Mouse (Mus musculus) intestine, embryonic 16.5 days (tissue): ENCODE results near the gene Rhoj. TPM values are rescaled to one million over a fixed set of nuclear protein-coding genes. Genes with fewer than 3 reads are reported as not detected.

Experiments
- ATAC-seq: fragments of 200-750 bp; cut with Nextera tagmentation; 2 replicates; pipeline ENCODE4 v1.8.0; 2017; ENCODE audit warnings: moderate TSS enrichment, moderate library complexity
- H3K27ac ChIP-seq: fragments of 300-500 bp; sonication (generic); 2 replicates; pipeline ENCODE4 v1.5.1; 2014; ENCODE audit warnings: mild to moderate bottlenecking, low read length
- H3K27me3 ChIP-seq: fragments of 300-500 bp; sonication (generic); replicated peaks from 2 replicates; pipeline ENCODE4 v1.6.1; 2014; ENCODE audit warnings: low read length, control low read depth, mixed read lengths; ENCODE audit not compliant: control insufficient read depth, insufficient read depth
- H3K36me3 ChIP-seq: fragments of 300-500 bp; sonication (generic); 2 replicates; pipeline ENCODE4 v1.6.1; 2014; ENCODE audit warnings: low read length, control low read depth; ENCODE audit not compliant: control insufficient read depth, insufficient read depth
- H3K4me1 ChIP-seq: fragments of 300-500 bp; sonication (generic); 2 replicates; pipeline ENCODE4 v1.6.1; 2014; ENCODE audit warnings: low read length, control low read depth, mixed read lengths; ENCODE audit not compliant: control insufficient read depth, insufficient read depth
- H3K4me2 ChIP-seq: fragments of 300-500 bp; sonication (generic); 2 replicates; pipeline ENCODE4 v1.6.1; 2014; ENCODE audit warnings: low read depth, low read length, control low read depth
- H3K4me3 ChIP-seq: fragments of 300-500 bp; sonication (generic); 2 replicates; pipeline ENCODE4 v1.5.1; 2014; ENCODE audit warnings: mild to moderate bottlenecking, low read length
- H3K9ac ChIP-seq: fragments of 300-500 bp; sonication (generic); 2 replicates; pipeline ENCODE4 v1.6.1; 2014; ENCODE audit warnings: low read depth, low read length
- H3K9me3 ChIP-seq: fragments of 300-500 bp; sonication (generic); 2 replicates; pipeline ENCODE4 v1.6.1; 2016; ENCODE audit warnings: low read length, control low read depth; ENCODE audit not compliant: control insufficient read depth
- WGBS: fragments of 180-500 bp; shearing (Covaris S2); extraction: QIAGEN DNeasy Blood & Tissue Kit; methylation state at CpG from one replicate; pipeline ENCODE4 v1.1.7; 2014; 5-methylcytosine and 5-hydroxymethylcytosine counted together
- polyA plus RNA-seq: library from polyadenylated mRNA; unstranded; fragments of >200 nt; fragmentation: Nextera tagmentation; extraction: Ambion mirVana; gene quantifications from 2 replicates; pipeline ENCODE4 v1.2.1, GENCODE M21; 2015

Rhoj gene
- polyA plus RNA-seq, 1 experiment from 2014 or later, result 37.6 TPM

GRCm38 (mm10) chr12:75358714-75359113 is 50.6 kb downstream of the Rhoj start:
- ATAC-seq, result 0 out of 2 replicates have a peak, but pooled peaks have one; percentile 31
- WGBS, result 57% methylated on average over 4 of the region's 4 CpGs

GRCm38 (mm10) chr12:75359500-75359899 is 51.4 kb downstream of the Rhoj start:
- 50% methylated on average over 2 of the region's 2 CpGs for WGBS
- no peak overlapping the region for H3K27ac ChIP-seq
- no peak for ATAC-seq

More at GRCm38 (mm10) chr12:75358714-75359113, 50.6 kb downstream of the Rhoj start:
- H3K9ac ChIP-seq, result no peak overlapping the region
- no peak overlapping the region for H3K4me2 ChIP-seq
- no peak overlapping the region for H3K4me3 ChIP-seq
- H3K27ac ChIP-seq, result no peak overlapping the region
- no peaks in the 10 kb centered on the region for H3K4me1 ChIP-seq
- no peaks in the 10 kb centered on the region for H3K27me3 ChIP-seq
- H3K9me3 ChIP-seq, result no peaks in the 10 kb centered on the region
- no peaks in the 10 kb centered on the region for H3K36me3 ChIP-seq

GRCm38 (mm10) chr12:75359921-75360482 is 51.9 kb downstream of the Rhoj start:
- no peak overlapping the region for H3K9ac ChIP-seq
- no peaks in the 10 kb centered on the region for H3K27me3 ChIP-seq
- no peak overlapping the region for H3K4me2 ChIP-seq
- 69% methylated on average over 5 of the region's 5 CpGs for WGBS
- no peak for ATAC-seq
- H3K9me3 ChIP-seq, result no peaks in the 10 kb centered on the region
- no peaks in the 10 kb centered on the region for H3K36me3 ChIP-seq
- H3K4me1 ChIP-seq, result no peaks in the 10 kb centered on the region
- H3K27ac ChIP-seq, result no peak overlapping the region
- H3K4me3 ChIP-seq, result no peak overlapping the region

More at GRCm38 (mm10) chr12:75359500-75359899, 51.4 kb downstream of the Rhoj start:
- no peak overlapping the region for H3K4me3 ChIP-seq
- no peaks in the 10 kb centered on the region for H3K9me3 ChIP-seq
- H3K4me1 ChIP-seq, result no peaks in the 10 kb centered on the region
- H3K4me2 ChIP-seq, result no peak overlapping the region
- no peaks in the 10 kb centered on the region for H3K36me3 ChIP-seq
- no peak overlapping the region for H3K9ac ChIP-seq
- no peaks in the 10 kb centered on the region for H3K27me3 ChIP-seq

- H3K9ac ChIP-seq, result no peak overlapping the region
- WGBS, result 89% methylated on average over 16 of the region's 16 CpGs
- no peak overlapping the region for H3K27ac ChIP-seq
- ATAC-seq, result no peak
- H3K4me2 ChIP-seq, result no peak overlapping the region
- H3K4me3 ChIP-seq, result no peak overlapping the region
- H3K27me3 ChIP-seq, result no peaks in the 10 kb centered on the region
- no peaks in the 10 kb centered on the region for H3K9me3 ChIP-seq
- no peaks in the 10 kb centered on the region for H3K36me3 ChIP-seq
- no peaks in the 10 kb centered on the region for H3K4me1 ChIP-seq
Observed at GRCm38 (mm10) chr12:75362456-75362855, 54.3 kb downstream of the Rhoj start.

GRCm38 (mm10) chr12:75364416-75364815 is 56.3 kb downstream of the Rhoj start:
- no peaks in the 10 kb centered on the region for H3K36me3 ChIP-seq
- no peaks in the 10 kb centered on the region; the same call in 1 of the 2 replicates for H3K4me1 ChIP-seq
- WGBS, result 96% methylated on average over 4 of the region's 4 CpGs
- no peak overlapping the region for H3K27ac ChIP-seq
- H3K4me3 ChIP-seq, result no peak overlapping the region
- ATAC-seq, result no peak
- no peaks in the 10 kb centered on the region for H3K27me3 ChIP-seq
- H3K9me3 ChIP-seq, result no peaks in the 10 kb centered on the region
- H3K9ac ChIP-seq, result no peak overlapping the region
- no peak overlapping the region for H3K4me2 ChIP-seq

- no peak for ATAC-seq
- Histone ChIP-seq H3K9ac (no peak overlapping the region), H3K9me3 (no peaks in the 10 kb centered on the region), H3K4me1 (no peaks in the 10 kb centered on the region; the same call in 1 of the 2 replicates), H3K4me2 (no peak overlapping the region), H3K27me3 (no peaks in the 10 kb centered on the region), H3K4me3 (no peak overlapping the region), H3K27ac (no peak overlapping the region), H3K36me3 (no peaks in the 10 kb centered on the region)
- WGBS, result 78% methylated on average over 14 of the region's 14 CpGs
Observed at GRCm38 (mm10) chr12:75365621-75366124, 57.6 kb downstream of the Rhoj start.

- H3K27ac ChIP-seq, result no peak overlapping the region
- WGBS, result 87% methylated on average over 6 of the region's 6 CpGs
- H3K9me3 ChIP-seq, result no peaks in the 10 kb centered on the region
- H3K4me1 ChIP-seq, result no peaks in the 10 kb centered on the region; the same call in 1 of the 2 replicates
- H3K4me3 ChIP-seq, result no peak overlapping the region
- H3K9ac ChIP-seq, result no peak overlapping the region
- H3K4me2 ChIP-seq, result no peak overlapping the region
- ATAC-seq, result no peak
- no peaks in the 10 kb centered on the region for H3K36me3 ChIP-seq
- H3K27me3 ChIP-seq, result no peaks in the 10 kb centered on the region
Observed at GRCm38 (mm10) chr12:75367371-75367770, 59.2 kb downstream of the Rhoj start.

- Histone ChIP-seq H3K4me1 (no peaks in the 10 kb centered on the region; the same call in 1 of the 2 replicates), H3K9me3 (no peaks in the 10 kb centered on the region), H3K4me3 (no peak overlapping the region), H3K4me2 (no peak overlapping the region), H3K27me3 (no peaks in the 10 kb centered on the region), H3K36me3 (no peaks in the 10 kb centered on the region), H3K27ac (no peak overlapping the region), H3K9ac (no peak overlapping the region)
- WGBS, result 90% methylated on average over 5 of the region's 5 CpGs
- ATAC-seq, result no peak
Observed at GRCm38 (mm10) chr12:75368527-75368926, 60.4 kb downstream of the Rhoj start.

GRCm38 (mm10) chr12:75369418-75369851 is 61.3 kb downstream of the Rhoj start:
- no peak overlapping the region for H3K27ac ChIP-seq
- no peaks in the 10 kb centered on the region for H3K27me3 ChIP-seq
- H3K4me2 ChIP-seq, result no peak overlapping the region
- no peaks in the 10 kb centered on the region; the same call in 1 of the 2 replicates for H3K4me1 ChIP-seq
- no peak overlapping the region for H3K4me3 ChIP-seq
- H3K9ac ChIP-seq, result no peak overlapping the region
- 0 out of 2 replicates have a peak, but pooled peaks have one; percentile 18 for ATAC-seq
- WGBS, result 54% methylated on average over 2 of the region's 2 CpGs
- no peaks in the 10 kb centered on the region for H3K36me3 ChIP-seq
- no peaks in the 10 kb centered on the region for H3K9me3 ChIP-seq
